Mouse (Mus musculus) left cerebral cortex, adult 18-20 months (tissue): Measurements from ENCODE around the gene Wdr74. TPM values are rescaled to one million over a fixed set of nuclear protein-coding genes. Genes with fewer than 3 reads are reported as not detected.
A peak's percentile ranks its signal among the peaks of the same experiment; 100 is the strongest.

Experiments used
- DNase-seq, 2 experiments: peaks; one replicate each; pipeline ENCODE4 v3.0.0; 2021 to 2022; ENCODE audit warnings: low spot score in 2 of 2, mixed read lengths in 1 of 2
- long read RNA-seq, 2 experiments: library from polyadenylated mRNA; stranded (forward); transcript quantifications; one replicate each; pipeline ENCODE4 v2.0.0; 2021
- total RNA-seq, 2 experiments: library from RNA; stranded (reverse); gene quantifications; 2 replicates each; pipeline ENCODE4 v1.2.3; 2021

Gene Wdr74
- 10 to 100 TPM; 46.9 to 50.5 TPM for total RNA-seq
- long read RNA-seq, experiment 1, transcript Wdr74-201 (11 exons, 1,204 nt), result major isoform, 24 of 44 reads
- long read RNA-seq, experiment 1, partial matches to known transcripts, result 5 of 44 reads
- long read RNA-seq, experiment 1, other reads (novel, unspliced or antisense), result 14 of 44 reads
- long read RNA-seq, experiment 2, transcript Wdr74-201 (11 exons, 1,204 nt), result major isoform, 24 of 31 reads
- long read RNA-seq, experiment 2, partial matches to known transcripts, result 2 of 31 reads
- long read RNA-seq, experiment 2, other reads (novel, unspliced or antisense), result 5 of 31 reads

DNA sequence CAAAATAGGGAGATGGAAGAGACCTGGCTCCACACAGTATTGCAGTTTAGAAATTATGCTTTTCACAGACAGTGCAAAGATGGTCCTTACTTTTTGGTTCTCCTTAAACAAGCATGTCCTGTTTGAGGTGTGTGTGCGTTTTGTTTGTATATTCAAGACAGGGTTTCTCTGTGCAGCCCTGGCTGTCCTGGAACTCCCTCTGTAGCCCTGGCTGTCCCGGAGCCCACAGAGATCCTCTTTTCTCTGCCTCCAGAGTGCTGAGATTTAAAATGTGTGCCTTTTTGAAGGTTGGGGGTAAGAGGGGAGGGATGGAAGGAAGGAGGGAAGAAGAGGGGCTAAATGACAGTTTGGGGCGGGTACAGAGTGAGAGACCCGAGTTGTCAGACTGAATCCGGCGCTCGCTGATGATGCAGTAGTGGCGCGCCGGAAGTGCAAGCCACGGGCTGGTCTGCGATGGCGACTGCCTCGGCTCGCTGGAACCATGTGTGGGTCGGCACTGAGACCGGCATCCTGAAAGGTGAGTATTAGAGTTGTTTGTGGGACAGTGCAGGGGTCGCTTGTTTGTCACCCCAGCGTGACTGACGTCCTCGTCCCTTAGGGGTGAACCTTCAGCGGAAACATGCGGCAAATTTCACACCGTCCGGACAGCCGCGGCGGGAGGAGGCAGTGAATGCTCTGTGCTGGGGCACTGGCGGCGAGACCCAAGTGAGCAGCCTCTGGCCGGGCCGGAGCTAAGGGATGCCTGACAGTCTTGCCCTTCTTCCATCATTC is at the start of gene Wdr74:
Wdr74 (plus strand) TSS at position 439 of the 771 bp plus-strand sequence.
- DNase-seq, result peak; percentile 95

DNA sequence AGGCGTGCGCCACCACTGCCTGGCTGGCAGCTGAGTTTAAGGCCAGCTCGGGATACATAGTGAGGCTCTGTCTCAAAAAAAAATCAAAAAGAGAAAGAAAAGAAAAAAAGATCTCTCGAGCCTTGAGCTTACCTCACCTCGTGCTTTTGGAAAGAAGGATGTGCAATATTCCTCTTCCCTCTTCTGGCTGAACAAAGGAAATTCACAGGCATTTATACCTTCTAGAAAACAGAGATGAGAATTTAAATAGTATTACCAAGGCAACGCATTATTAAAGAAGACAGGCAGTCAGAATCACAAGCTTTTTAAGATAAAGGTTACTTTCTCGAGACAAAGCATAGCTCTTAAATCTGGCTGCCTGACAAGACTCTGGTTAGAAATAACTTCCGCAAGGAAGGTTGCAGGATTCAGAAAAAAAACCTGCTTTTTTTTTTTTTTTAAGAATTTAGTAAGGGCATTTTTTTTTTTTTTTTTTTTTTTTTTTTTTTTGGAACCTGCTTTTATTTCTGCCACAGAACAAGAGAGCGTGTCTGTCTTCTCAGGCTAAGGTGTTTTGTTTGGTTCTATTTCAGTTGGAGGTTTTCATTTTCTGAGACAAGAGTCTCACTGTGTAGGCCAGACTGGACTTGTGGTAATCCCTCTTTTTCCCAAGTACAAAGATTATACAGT is 43.6 kb upstream of the Wdr74 start:
- no peak for DNase-seq

- DNase-seq, result no peak
These were observed 42.9 kb upstream of the Wdr74 start for GRCm38 (mm10) chr19:8692740-8693139.

GRCm38 (mm10) chr19:8695330-8695729 is 40.3 kb upstream of the Wdr74 start:
- no peak for DNase-seq

DNA sequence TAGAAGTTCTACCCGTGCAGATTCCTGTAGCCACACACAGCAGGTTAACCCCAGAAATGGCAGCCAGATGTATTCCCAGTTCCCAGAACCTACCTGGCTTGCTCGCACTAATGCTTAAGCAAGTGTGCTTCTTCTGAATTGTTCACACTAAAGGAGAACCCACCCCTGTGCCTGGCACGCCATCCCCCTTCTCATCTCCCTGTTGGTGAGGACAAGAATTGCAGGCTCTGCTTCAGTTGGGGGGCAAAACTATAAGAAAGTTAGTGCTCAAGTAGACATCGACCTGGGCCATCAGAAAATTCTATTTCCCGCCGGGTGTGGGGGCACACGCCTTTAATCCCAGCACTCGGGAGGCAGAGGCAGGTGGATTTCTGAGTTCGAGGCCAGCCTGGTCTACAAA is 36.0 kb upstream of the Wdr74 start:
- no peak for DNase-seq

DNA sequence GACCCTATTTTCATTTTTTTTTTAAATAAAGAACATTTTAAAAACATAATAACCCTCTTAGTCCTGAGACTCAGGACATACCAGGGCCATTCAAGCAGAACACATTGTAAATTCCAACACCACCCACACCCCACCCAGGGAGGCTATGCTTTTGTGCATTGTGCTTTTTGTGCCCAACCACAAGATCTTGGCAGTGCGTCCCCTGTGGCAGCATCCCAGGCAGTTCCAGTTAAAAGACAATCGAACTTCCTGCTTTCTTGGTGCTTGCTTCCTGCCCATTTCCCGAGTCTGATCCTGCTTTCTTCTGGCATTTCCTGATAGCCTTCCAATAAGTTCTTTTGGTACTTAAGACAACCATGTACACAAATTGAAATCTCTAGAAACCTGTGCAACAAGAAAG is 33.2 kb upstream of the Wdr74 start:
- no peak for DNase-seq

GRCm38 (mm10) chr19:8703571-8703970 is 32.1 kb upstream of the Wdr74 start:
- no peak for DNase-seq

GRCm38 (mm10) chr19:8705026-8705708 is 30.5 kb upstream of the Wdr74 start:
- DNase-seq, result no peak

GRCm38 (mm10) chr19:8706132-8706667 is 29.4 kb upstream of the Wdr74 start:
- DNase-seq, result no peak

GRCm38 (mm10) chr19:8706930-8707329 is 28.7 kb upstream of the Wdr74 start:
- DNase-seq, result no peak

DNA sequence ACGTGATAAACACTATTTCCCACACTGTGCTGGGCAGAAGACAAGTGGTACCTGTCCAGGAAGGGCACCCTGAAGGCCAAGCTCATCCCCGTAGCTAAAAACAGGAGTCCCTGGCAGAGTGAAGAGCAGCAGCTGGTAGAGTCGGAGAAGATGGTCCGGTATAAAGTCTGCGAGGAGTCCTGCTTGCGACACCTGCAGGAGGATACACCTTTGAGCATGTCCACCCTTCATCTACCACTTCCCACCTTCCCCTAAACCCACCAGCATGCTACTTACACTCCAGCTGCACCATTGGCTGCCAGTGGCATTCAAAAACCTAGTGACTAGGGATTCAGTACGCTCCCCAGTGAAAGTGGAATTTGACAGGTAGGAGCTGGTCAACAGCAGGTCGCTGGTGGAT is 26.7 kb upstream of the Wdr74 start:
- no peak for DNase-seq

GRCm38 (mm10) chr19:8710057-8710456 is 25.6 kb upstream of the Wdr74 start:
- DNase-seq, result no peak

DNA sequence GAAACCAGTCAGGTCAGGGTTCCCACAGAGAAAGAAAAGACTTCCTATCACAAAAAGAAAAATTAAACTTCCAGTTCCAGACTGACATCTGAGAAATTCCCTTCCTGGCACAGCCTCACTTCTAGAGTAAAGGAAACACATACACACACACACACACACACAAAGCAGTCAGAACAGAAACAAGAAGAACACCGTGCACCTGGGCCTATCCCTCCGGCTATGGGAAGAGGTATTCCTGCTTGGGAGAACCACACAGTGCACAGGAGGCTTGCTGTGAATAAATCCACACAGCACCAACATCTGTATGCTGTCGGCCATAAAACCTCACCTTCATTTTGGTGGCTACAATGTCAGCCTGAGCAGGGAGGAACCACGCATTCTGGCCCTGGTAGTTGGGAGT is 24.1 kb upstream of the Wdr74 start:
- DNase-seq, result no peak

DNA sequence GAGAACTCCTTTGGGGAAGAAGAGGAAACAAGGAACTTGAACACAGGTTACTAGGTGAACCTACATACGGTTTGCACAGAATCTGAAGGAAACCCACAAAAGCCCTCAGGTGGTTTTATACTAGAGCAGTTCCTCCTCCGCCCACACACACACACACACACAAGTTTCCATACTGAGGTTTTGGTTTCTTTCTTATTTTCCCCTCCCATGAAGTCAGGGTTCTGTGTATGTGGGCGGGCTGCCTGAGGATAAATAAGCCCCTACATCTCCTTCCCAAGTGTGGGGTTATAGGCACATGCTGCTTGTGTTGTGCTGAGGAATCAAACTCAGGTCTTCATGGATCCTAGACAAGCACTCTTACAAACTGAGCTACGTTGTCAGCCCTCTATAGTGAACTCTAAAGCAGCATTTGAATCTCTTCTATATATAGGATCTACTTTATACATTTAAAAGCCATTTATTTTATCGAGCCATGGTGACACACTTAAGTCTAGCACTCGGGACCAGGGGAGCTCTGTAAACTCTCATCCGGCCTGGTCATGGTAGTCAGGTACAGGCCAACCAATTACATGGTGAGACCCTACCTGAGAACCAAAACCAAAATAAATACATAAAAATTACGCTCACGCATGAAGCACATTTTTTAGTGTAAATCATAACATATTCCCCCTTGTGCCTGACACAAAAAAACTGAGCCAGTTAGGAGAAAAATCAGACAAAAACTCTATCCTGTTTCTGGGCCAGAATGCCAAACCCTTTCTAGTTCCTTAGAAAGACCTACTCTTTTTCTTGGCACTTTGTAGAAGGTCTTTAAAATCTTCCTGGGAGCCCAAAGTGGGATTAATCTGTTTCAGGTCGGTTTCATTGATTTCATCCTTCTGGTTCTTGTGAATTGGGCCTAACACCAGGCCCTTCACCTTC is 23.4 kb upstream of the Wdr74 start:
- DNase-seq, result no peak

- peak; percentile 55 to 59 for DNase-seq
These were observed 22.7 kb upstream of the Wdr74 start for GRCm38 (mm10) chr19:8712870-8713305.

DNA sequence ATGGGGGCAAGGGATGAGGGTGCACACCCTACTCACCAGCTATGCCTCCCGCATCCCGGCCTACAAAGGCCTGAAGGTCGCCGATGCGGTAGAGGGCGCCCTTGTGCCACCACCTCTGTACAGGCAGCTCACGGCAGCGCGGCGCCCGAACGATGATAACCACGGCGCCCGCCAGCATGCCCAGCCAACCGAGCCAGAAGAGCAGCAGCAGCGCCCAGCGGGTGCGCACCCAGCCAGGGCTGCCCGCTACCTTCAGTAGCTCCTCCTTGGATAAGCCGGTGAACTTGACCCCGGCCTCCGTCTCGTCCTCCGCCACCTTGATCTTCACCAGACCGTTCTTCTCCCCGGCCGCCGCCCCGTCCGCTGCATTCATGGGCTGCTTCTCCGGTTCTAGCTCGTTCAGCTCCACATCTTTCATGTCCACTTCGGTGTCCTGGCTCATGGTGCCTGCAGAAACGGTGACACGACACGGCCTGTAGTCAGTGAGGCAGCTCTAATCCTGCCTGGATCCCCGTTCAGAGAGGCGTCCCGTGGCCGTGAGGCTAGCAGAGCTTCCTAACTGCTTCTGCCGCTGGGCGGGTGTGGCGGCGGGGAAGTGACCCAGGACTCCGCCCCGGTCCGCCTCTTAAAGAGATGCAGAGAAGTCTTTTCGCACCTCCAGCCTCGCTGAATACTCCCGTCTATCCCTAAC is 22.2 kb upstream of the Wdr74 start:
- peak; percentile 92 to 94 for DNase-seq

DNA sequence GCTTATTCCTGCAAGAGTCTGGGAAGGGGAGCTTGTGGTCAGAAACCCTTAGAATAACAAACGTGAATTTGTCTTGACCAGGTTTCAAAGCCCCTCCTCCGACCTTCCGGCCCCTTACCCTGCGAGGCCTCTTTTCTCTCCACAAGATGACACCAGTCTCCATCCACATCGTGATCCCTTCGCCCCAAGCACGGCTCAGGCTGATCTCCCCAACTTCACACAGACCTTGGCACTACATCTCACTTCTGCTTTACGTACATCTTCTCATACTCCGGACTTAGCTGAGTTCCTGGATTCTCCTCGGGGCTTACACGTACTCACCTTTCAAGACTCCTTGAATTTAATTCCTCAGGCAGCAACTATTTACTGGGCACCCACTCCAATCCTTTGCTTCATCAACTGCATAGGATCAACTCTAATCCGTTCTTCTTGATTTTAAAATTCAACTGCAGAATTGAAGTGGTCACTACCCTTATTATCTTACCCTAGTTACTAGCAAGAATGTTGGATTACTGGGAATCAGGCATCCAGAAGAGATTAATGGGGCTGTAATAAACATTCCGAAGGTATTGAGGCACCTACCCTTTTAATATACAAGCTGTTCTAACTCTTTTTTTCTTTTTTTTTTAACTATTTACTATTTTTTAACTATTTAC is 21.5 kb upstream of the Wdr74 start:
- DNase-seq, result no peak

- DNase-seq, result no peak
These were observed 20.8 kb upstream of the Wdr74 start for GRCm38 (mm10) chr19:8714653-8715481.
